Mouse (Mus musculus) sigmoid colon, adult 10 weeks (tissue): ENCODE results near the gene Actr10. TPM values are rescaled to one million over a fixed set of nuclear protein-coding genes. Genes with fewer than 3 reads are reported as not detected.

Experiments
- polyA plus RNA-seq: library from polyadenylated mRNA; stranded (reverse); fragments of 350-450 nt; fragmentation: Illumina TruSeq; extraction: RNeasy Lipid Tissue Mini Kit (QIAGEN cat#74804); gene quantifications from one replicate; pipeline ENCODE4 v1.2.3, GENCODE M21; 2014; ENCODE audit warnings: low read depth, low replicate concordance

Gene Actr10
- polyA plus RNA-seq, result 227 TPM

GRCm38 (mm10) chr12:70937571-70938384 is at the start of gene Actr10:
Gene Actr10, plus strand, starts transcription at chr12:70937857.

GRCm38 (mm10) chr12:70974441-70975266 is 37.0 kb downstream of the Actr10 start, which contains the start of gene Psma3:
Gene Psma3, plus strand, starts transcription at chr12:70974621.

Other genes starting within 250 kb of the Actr10 start
- gene Frmd6, start 112.3 kb upstream of the Actr10 start, polyA plus RNA-seq, result 19.6 TPM
- 724 TPM for gene Psma3, start 36.8 kb downstream of the Actr10 start, polyA plus RNA-seq
- 55.8 TPM for gene Arid4a, start 78.1 kb downstream of the Actr10 start, polyA plus RNA-seq
- not detected for gene Tomm20l, start 173.6 kb downstream of the Actr10 start, polyA plus RNA-seq
- 47.9 TPM for gene Timm9, start 198.8 kb downstream of the Actr10 start, polyA plus RNA-seq
- gene 2700049A03Rik, start 199.0 kb downstream of the Actr10 start, polyA plus RNA-seq, result 7.9 TPM